Mouse (Mus musculus): ENCODE results near the gene Myt1l. TPM values are rescaled to one million over a fixed set of nuclear protein-coding genes. Genes with fewer than 3 reads are reported as not detected.

The Myt1l gene
- polyA plus RNA-seq, 1 experiment from 2014 or later = 5.1 TPM

GRCm38 (mm10) chr12:29916139-29916538 is 388.0 kb downstream of the Myt1l start:
- no peaks in the 10 kb centered on the region for H3K9me3 ChIP-seq (ENCODE audit: control insufficient read depth, low read depth, low read length)
- no peak for ATAC-seq (ENCODE audit: insufficient number of reproducible peaks, insufficient read depth, low FRiP score, low read depth)
- H3K9ac ChIP-seq (replicated peaks; ENCODE audit: low read depth, low read length) = no peak overlapping the region
- H3K27me3 ChIP-seq (ENCODE audit: control insufficient read depth, insufficient read depth, low read length) = no peaks in the 10 kb centered on the region
- no peak overlapping the region for H3K27ac ChIP-seq (ENCODE audit: low read length)
- no peak overlapping the region for H3K4me2 ChIP-seq (replicated peaks; ENCODE audit: low read depth, low read length)
- 78% methylated on average over 3 of the region's 3 CpGs for WGBS
- H3K4me1 ChIP-seq (ENCODE audit: control insufficient read depth, insufficient read depth, low read length) = no peaks in the 10 kb centered on the region
- H3K36me3 ChIP-seq (ENCODE audit: control insufficient read depth, insufficient read depth, low read length) = no peaks in the 10 kb centered on the region
- H3K4me3 ChIP-seq (ENCODE audit: low read depth, low read length) = no peak overlapping the region

DNA sequence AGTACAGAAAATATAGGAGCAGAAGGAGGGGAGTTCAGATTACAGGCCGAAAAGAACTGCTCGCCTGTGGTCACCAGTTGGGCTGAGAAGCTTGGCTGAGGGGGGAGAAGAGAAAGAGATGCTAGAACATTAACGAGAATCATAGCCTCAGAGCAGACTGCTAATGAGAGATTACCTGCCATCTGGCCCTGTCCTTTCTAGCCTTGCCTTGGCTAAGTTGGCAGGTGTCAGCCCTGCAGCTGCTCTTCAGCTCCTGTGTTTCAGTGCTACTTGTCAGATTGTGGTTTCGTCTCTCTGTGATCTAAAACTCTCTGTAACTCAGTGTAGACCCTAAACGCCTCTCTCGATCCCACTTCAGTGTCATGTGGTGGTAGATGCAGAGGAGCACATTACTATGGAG is 388.6 kb downstream of the Myt1l start:
- H3K9ac ChIP-seq (replicated peaks; ENCODE audit: low read depth, low read length) = no peak overlapping the region
- H3K4me2 ChIP-seq (replicated peaks; ENCODE audit: low read depth, low read length) = no peak overlapping the region
- no peak overlapping the region for H3K27ac ChIP-seq (ENCODE audit: low read length)
- WGBS = 79% methylated on average over 6 of the region's 6 CpGs
- no peaks in the 10 kb centered on the region for H3K27me3 ChIP-seq (ENCODE audit: control insufficient read depth, insufficient read depth, low read length)
- no peaks in the 10 kb centered on the region for H3K9me3 ChIP-seq (ENCODE audit: control insufficient read depth, low read depth, low read length)
- H3K4me1 ChIP-seq (ENCODE audit: control insufficient read depth, insufficient read depth, low read length) = no peaks in the 10 kb centered on the region
- H3K36me3 ChIP-seq (ENCODE audit: control insufficient read depth, insufficient read depth, low read length) = no peaks in the 10 kb centered on the region
- no peak overlapping the region for H3K4me3 ChIP-seq (ENCODE audit: low read depth, low read length)
- ATAC-seq (ENCODE audit: insufficient number of reproducible peaks, insufficient read depth, low FRiP score, low read depth) = no peak

GRCm38 (mm10) chr12:29920298-29920697 is 392.1 kb downstream of the Myt1l start:
- H3K4me2 ChIP-seq (replicated peaks; ENCODE audit: low read depth, low read length) = no peak overlapping the region
- H3K36me3 ChIP-seq (ENCODE audit: control insufficient read depth, insufficient read depth, low read length) = no peaks in the 10 kb centered on the region
- 61% methylated on average over 7 of the region's 7 CpGs for WGBS
- no peaks in the 10 kb centered on the region for H3K27me3 ChIP-seq (ENCODE audit: control insufficient read depth, insufficient read depth, low read length)
- no peak overlapping the region for H3K9ac ChIP-seq (replicated peaks; ENCODE audit: low read depth, low read length)
- ATAC-seq (ENCODE audit: insufficient number of reproducible peaks, insufficient read depth, low FRiP score, low read depth) = no peak
- H3K27ac ChIP-seq (ENCODE audit: low read length) = no peak overlapping the region
- H3K4me3 ChIP-seq (ENCODE audit: low read depth, low read length) = no peak overlapping the region
- H3K9me3 ChIP-seq (ENCODE audit: control insufficient read depth, low read depth, low read length) = no peaks in the 10 kb centered on the region
- H3K4me1 ChIP-seq (ENCODE audit: control insufficient read depth, insufficient read depth, low read length) = no peaks in the 10 kb centered on the region

DNA sequence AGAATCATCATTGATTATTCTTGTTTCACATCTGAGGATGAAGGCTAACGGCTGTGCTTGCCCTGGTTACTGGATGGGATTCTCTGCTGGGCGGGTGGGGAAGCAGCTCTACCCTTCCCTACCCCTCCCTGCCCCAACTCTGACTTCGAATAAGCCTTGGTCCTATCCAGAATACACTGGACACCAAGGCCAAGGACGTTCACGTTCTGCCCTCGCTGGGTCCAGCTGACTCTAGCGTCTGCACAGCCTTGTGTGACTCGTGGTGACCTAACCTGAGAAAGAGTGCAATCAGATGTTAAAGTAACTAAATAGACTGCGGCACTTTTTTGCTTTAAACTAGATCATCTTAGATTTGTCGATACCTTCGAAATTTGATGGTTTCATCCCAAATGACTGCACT is 393.3 kb downstream of the Myt1l start:
- no peak overlapping the region for H3K27ac ChIP-seq (ENCODE audit: low read length)
- H3K36me3 ChIP-seq (ENCODE audit: control insufficient read depth, insufficient read depth, low read length) = no peaks in the 10 kb centered on the region
- H3K27me3 ChIP-seq (ENCODE audit: control insufficient read depth, insufficient read depth, low read length) = no peaks in the 10 kb centered on the region
- H3K9me3 ChIP-seq (ENCODE audit: control insufficient read depth, low read depth, low read length) = no peaks in the 10 kb centered on the region
- H3K4me1 ChIP-seq (ENCODE audit: control insufficient read depth, insufficient read depth, low read length) = no peaks in the 10 kb centered on the region
- H3K4me3 ChIP-seq (ENCODE audit: low read depth, low read length) = no peak overlapping the region
- no peak overlapping the region for H3K9ac ChIP-seq (replicated peaks; ENCODE audit: low read depth, low read length)
- H3K4me2 ChIP-seq (replicated peaks; ENCODE audit: low read depth, low read length) = no peak overlapping the region
- 81% methylated on average over 11 of the region's 11 CpGs for WGBS
- no peak for ATAC-seq (ENCODE audit: insufficient number of reproducible peaks, insufficient read depth, low FRiP score, low read depth)

GRCm38 (mm10) chr12:29926896-29927295 is 398.7 kb downstream of the Myt1l start:
- Histone ChIP-seq H3K9me3 (ENCODE audit: control insufficient read depth, low read depth, low read length) (no peaks in the 10 kb centered on the region), H3K4me2 (replicated peaks; ENCODE audit: low read depth, low read length) (no peak overlapping the region), H3K4me3 (ENCODE audit: low read depth, low read length) (no peak overlapping the region), H3K9ac (replicated peaks; ENCODE audit: low read depth, low read length) (no peak overlapping the region), H3K36me3 (ENCODE audit: control insufficient read depth, insufficient read depth, low read length) (no peaks in the 10 kb centered on the region), H3K27ac (ENCODE audit: low read length) (no peak overlapping the region), H3K4me1 (ENCODE audit: control insufficient read depth, insufficient read depth, low read length) (no peaks in the 10 kb centered on the region), H3K27me3 (ENCODE audit: control insufficient read depth, insufficient read depth, low read length) (no peaks in the 10 kb centered on the region)
- no peak for ATAC-seq (ENCODE audit: insufficient number of reproducible peaks, insufficient read depth, low FRiP score, low read depth)
- 50% methylated on average over 3 of the region's 3 CpGs for WGBS

GRCm38 (mm10) chr12:29930591-29930990 is 402.4 kb downstream of the Myt1l start:
- Histone ChIP-seq H3K36me3 (ENCODE audit: control insufficient read depth, insufficient read depth, low read length) (no peaks in the 10 kb centered on the region), H3K4me1 (ENCODE audit: control insufficient read depth, insufficient read depth, low read length) (no peaks in the 10 kb centered on the region), H3K4me3 (ENCODE audit: low read depth, low read length) (no peak overlapping the region), H3K9ac (replicated peaks; ENCODE audit: low read depth, low read length) (no peak overlapping the region), H3K4me2 (replicated peaks; ENCODE audit: low read depth, low read length) (no peak overlapping the region), H3K27me3 (ENCODE audit: control insufficient read depth, insufficient read depth, low read length) (no peaks in the 10 kb centered on the region), H3K27ac (ENCODE audit: low read length) (no peak overlapping the region), H3K9me3 (ENCODE audit: control insufficient read depth, low read depth, low read length) (no peaks in the 10 kb centered on the region)
- 52% methylated on average over 1 of the region's 1 CpGs for WGBS
- no peak for ATAC-seq (ENCODE audit: insufficient number of reproducible peaks, insufficient read depth, low FRiP score, low read depth)

GRCm38 (mm10) chr12:29932951-29933350 is 404.8 kb downstream of the Myt1l start:
- Histone ChIP-seq H3K27ac (ENCODE audit: low read length) (no peak overlapping the region), H3K4me1 (ENCODE audit: control insufficient read depth, insufficient read depth, low read length) (0 out of 2 replicates have a peak, but pooled peaks cover 3% of the 10 kb centered on the region), H3K27me3 (ENCODE audit: control insufficient read depth, insufficient read depth, low read length) (no peaks in the 10 kb centered on the region), H3K4me2 (replicated peaks; ENCODE audit: low read depth, low read length) (no peak overlapping the region), H3K9me3 (ENCODE audit: control insufficient read depth, low read depth, low read length) (no peaks in the 10 kb centered on the region), H3K9ac (replicated peaks; ENCODE audit: low read depth, low read length) (no peak overlapping the region), H3K4me3 (ENCODE audit: low read depth, low read length) (no peak overlapping the region), H3K36me3 (ENCODE audit: control insufficient read depth, insufficient read depth, low read length) (no peaks in the 10 kb centered on the region)
- WGBS = 95% methylated on average over 1 of the region's 1 CpGs
- ATAC-seq (ENCODE audit: insufficient number of reproducible peaks, insufficient read depth, low FRiP score, low read depth) = no peak

- H3K36me3 ChIP-seq (ENCODE audit: control insufficient read depth, insufficient read depth, low read length) = no peaks in the 10 kb centered on the region
- no peaks in the 10 kb centered on the region for H3K9me3 ChIP-seq (ENCODE audit: control insufficient read depth, low read depth, low read length)
- H3K4me2 ChIP-seq (replicated peaks; ENCODE audit: low read depth, low read length) = no peak overlapping the region
- no peak overlapping the region for H3K4me3 ChIP-seq (ENCODE audit: low read depth, low read length)
- H3K9ac ChIP-seq (replicated peaks; ENCODE audit: low read depth, low read length) = no peak overlapping the region
- 0 out of 2 replicates have a peak, but pooled peaks cover 3% of the 10 kb centered on the region for H3K4me1 ChIP-seq (ENCODE audit: control insufficient read depth, insufficient read depth, low read length)
- 53% methylated on average over 2 of the region's 2 CpGs for WGBS
- ATAC-seq (ENCODE audit: insufficient number of reproducible peaks, insufficient read depth, low FRiP score, low read depth) = no peak
- H3K27ac ChIP-seq (ENCODE audit: low read length) = no peak overlapping the region
- no peaks in the 10 kb centered on the region for H3K27me3 ChIP-seq (ENCODE audit: control insufficient read depth, insufficient read depth, low read length)
These were observed 405.3 kb downstream of the Myt1l start for GRCm38 (mm10) chr12:29933501-29933900.

GRCm38 (mm10) chr12:29934120-29934581 is 406.0 kb downstream of the Myt1l start:
- no peak overlapping the region for H3K4me2 ChIP-seq (replicated peaks; ENCODE audit: low read depth, low read length)
- 66% methylated on average over 8 of the region's 8 CpGs for WGBS
- H3K4me1 ChIP-seq (ENCODE audit: control insufficient read depth, insufficient read depth, low read length) = peaks cover 4% of the 10 kb centered on the region; the same call in 1 of the 2 replicates
- H3K27ac ChIP-seq (ENCODE audit: low read length) = no peak overlapping the region
- ATAC-seq (ENCODE audit: insufficient number of reproducible peaks, insufficient read depth, low FRiP score, low read depth) = no peak
- H3K9me3 ChIP-seq (ENCODE audit: control insufficient read depth, low read depth, low read length) = no peaks in the 10 kb centered on the region
- no peaks in the 10 kb centered on the region for H3K36me3 ChIP-seq (ENCODE audit: control insufficient read depth, insufficient read depth, low read length)
- H3K27me3 ChIP-seq (ENCODE audit: control insufficient read depth, insufficient read depth, low read length) = no peaks in the 10 kb centered on the region
- no peak overlapping the region for H3K4me3 ChIP-seq (ENCODE audit: low read depth, low read length)
- no peak overlapping the region for H3K9ac ChIP-seq (replicated peaks; ENCODE audit: low read depth, low read length)

Measured in stomach, embryonic 14.5 days (tissue).